Mouse (Mus musculus): ENCODE measurements around the gene Dgcr8. TPM values are rescaled to one million over a fixed set of nuclear protein-coding genes. Genes with fewer than 3 reads are reported as not detected.

Gene Dgcr8
- 20.4 and 21.9 TPM in 2 replicates for polyA plus RNA-seq (2012; rRNA removed)

GRCm38 (mm10) chr16:18289067-18289588, at the start of gene Dgcr8:
Gene Dgcr8, minus strand, starts transcription at chr16:18289246.
- Histone ChIP-seq H3K4me3 (ENCODE audit: extremely low read depth, insufficient read depth, insufficient read length) (peak within 1 kb of the TSS; percentile 77), H3K36me3 (ENCODE audit: control insufficient read depth, insufficient read depth, low read length) (peaks cover 3% of the 10 kb centered on the region), H3K27me3 (ENCODE audit: control insufficient read depth, insufficient read depth, low read length) (no peaks in the 10 kb centered on the region), H3K4me1 (ENCODE audit: control insufficient read depth, insufficient read depth, insufficient read length) (peaks cover 7% of the 10 kb centered on the region), H3K27ac (ENCODE audit: insufficient read depth, low read length) (peak within 1 kb of the TSS; percentile 93)
- DNase-seq (ENCODE audit: low read depth in 1 of 2, low spot score in 2 of 2): peak; percentile 89 to 98
- under 1% methylated on average over 69 of the region's 71 CpGs for WGBS
- TF ChIP-seq POLR2A (IDR thresholded peaks at IDR 0.05; ENCODE audit: low read depth, low read length): peak; percentile 9; the same call in 1 of the 2 replicates
- TF ChIP-seq CTCF (IDR thresholded peaks at IDR 0.05; ENCODE audit: extremely low read depth, insufficient read depth, insufficient read length, insufficient replicate concordance): no peak

- peaks cover 8% of the 10 kb centered on the region for H3K36me3 ChIP-seq (ENCODE audit: control insufficient read depth, insufficient read depth, low read length)
- H3K4me1 ChIP-seq (ENCODE audit: control insufficient read depth, insufficient read depth, insufficient read length): no peaks in the 10 kb centered on the region
- no peak overlapping the region for H3K27ac ChIP-seq (ENCODE audit: insufficient read depth, low read length)
- DNase-seq (ENCODE audit: low read depth in 1 of 2, low spot score in 2 of 2): no peak
- TF ChIP-seq POLR2A (IDR thresholded peaks at IDR 0.05; ENCODE audit: low read depth, low read length) (no peak), CTCF (IDR thresholded peaks at IDR 0.05; ENCODE audit: extremely low read depth, insufficient read depth, insufficient read length, insufficient replicate concordance) (no peak)
- no peaks in the 10 kb centered on the region for H3K27me3 ChIP-seq (ENCODE audit: control insufficient read depth, insufficient read depth, low read length)
- H3K4me3 ChIP-seq (ENCODE audit: extremely low read depth, insufficient read depth, insufficient read length): no peak overlapping the region
- 93% methylated on average over 4 of the region's 4 CpGs for WGBS
These were observed 48.2 kb upstream of the Dgcr8 start for GRCm38 (mm10) chr16:18337261-18337660.

GRCm38 (mm10) chr16:18335981-18336380, 46.9 kb upstream of the Dgcr8 start:
- Histone ChIP-seq H3K4me1 (ENCODE audit: control insufficient read depth, insufficient read depth, insufficient read length) (no peaks in the 10 kb centered on the region), H3K4me3 (ENCODE audit: extremely low read depth, insufficient read depth, insufficient read length) (no peak overlapping the region), H3K27ac (ENCODE audit: insufficient read depth, low read length) (no peak overlapping the region), H3K27me3 (ENCODE audit: control insufficient read depth, insufficient read depth, low read length) (no peaks in the 10 kb centered on the region), H3K36me3 (ENCODE audit: control insufficient read depth, insufficient read depth, low read length) (peaks cover 8% of the 10 kb centered on the region)
- DNase-seq (ENCODE audit: low read depth in 1 of 2, low spot score in 2 of 2): no peak
- 96% methylated on average over 3 of the region's 3 CpGs for WGBS
- TF ChIP-seq CTCF (IDR thresholded peaks at IDR 0.05; ENCODE audit: extremely low read depth, insufficient read depth, insufficient read length, insufficient replicate concordance) (no peak), POLR2A (IDR thresholded peaks at IDR 0.05; ENCODE audit: low read depth, low read length) (no peak)

- Histone ChIP-seq H3K27me3 (ENCODE audit: control insufficient read depth, insufficient read depth, low read length) (no peaks in the 10 kb centered on the region), H3K4me3 (ENCODE audit: extremely low read depth, insufficient read depth, insufficient read length) (no peak overlapping the region), H3K4me1 (ENCODE audit: control insufficient read depth, insufficient read depth, insufficient read length) (no peaks in the 10 kb centered on the region), H3K27ac (ENCODE audit: insufficient read depth, low read length) (no peak overlapping the region), H3K36me3 (ENCODE audit: control insufficient read depth, insufficient read depth, low read length) (peaks cover 8% of the 10 kb centered on the region)
- TF ChIP-seq CTCF (IDR thresholded peaks at IDR 0.05; ENCODE audit: extremely low read depth, insufficient read depth, insufficient read length, insufficient replicate concordance) (no peak), POLR2A (IDR thresholded peaks at IDR 0.05; ENCODE audit: low read depth, low read length) (no peak)
- 67% methylated on average over 3 of the region's 3 CpGs for WGBS
- no peak for DNase-seq (ENCODE audit: low read depth in 1 of 2, low spot score in 2 of 2)
These were observed 44.9 kb upstream of the Dgcr8 start for GRCm38 (mm10) chr16:18333976-18334375.

GRCm38 (mm10) chr16:18328524-18328923, 39.5 kb upstream of the Dgcr8 start:
- WGBS: 65% methylated on average over 1 of the region's 1 CpGs

GRCm38 (mm10) chr16:18327936-18328335, 38.9 kb upstream of the Dgcr8 start:
- H3K4me3 ChIP-seq (ENCODE audit: extremely low read depth, insufficient read depth, insufficient read length): no peak overlapping the region
- no peak for DNase-seq (ENCODE audit: low read depth in 1 of 2, low spot score in 2 of 2)
- no peaks in the 10 kb centered on the region for H3K27me3 ChIP-seq (ENCODE audit: control insufficient read depth, insufficient read depth, low read length)
- H3K4me1 ChIP-seq (ENCODE audit: control insufficient read depth, insufficient read depth, insufficient read length): no peaks in the 10 kb centered on the region
- H3K27ac ChIP-seq (ENCODE audit: insufficient read depth, low read length): no peak overlapping the region
- TF ChIP-seq CTCF (IDR thresholded peaks at IDR 0.05; ENCODE audit: extremely low read depth, insufficient read depth, insufficient read length, insufficient replicate concordance): no peak
- no peak for TF ChIP-seq POLR2A (IDR thresholded peaks at IDR 0.05; ENCODE audit: low read depth, low read length)
- 96% methylated on average over 9 of the region's 9 CpGs for WGBS
- peaks cover 11% of the 10 kb centered on the region for H3K36me3 ChIP-seq (ENCODE audit: control insufficient read depth, insufficient read depth, low read length)

More at GRCm38 (mm10) chr16:18328524-18328923, 39.5 kb upstream of the Dgcr8 start:
- H3K27ac ChIP-seq (ENCODE audit: insufficient read depth, low read length): no peak overlapping the region
- DNase-seq (ENCODE audit: low read depth in 1 of 2, low spot score in 2 of 2): no peak
- no peaks in the 10 kb centered on the region for H3K27me3 ChIP-seq (ENCODE audit: control insufficient read depth, insufficient read depth, low read length)
- no peaks in the 10 kb centered on the region for H3K4me1 ChIP-seq (ENCODE audit: control insufficient read depth, insufficient read depth, insufficient read length)
- TF ChIP-seq CTCF (IDR thresholded peaks at IDR 0.05; ENCODE audit: extremely low read depth, insufficient read depth, insufficient read length, insufficient replicate concordance) (no peak), POLR2A (IDR thresholded peaks at IDR 0.05; ENCODE audit: low read depth, low read length) (no peak)
- H3K4me3 ChIP-seq (ENCODE audit: extremely low read depth, insufficient read depth, insufficient read length): no peak overlapping the region
- H3K36me3 ChIP-seq (ENCODE audit: control insufficient read depth, insufficient read depth, low read length): peaks cover 10% of the 10 kb centered on the region

- peaks cover 9% of the 10 kb centered on the region for H3K36me3 ChIP-seq (ENCODE audit: control insufficient read depth, insufficient read depth, low read length)
- H3K4me1 ChIP-seq (ENCODE audit: control insufficient read depth, insufficient read depth, insufficient read length): no peaks in the 10 kb centered on the region
- no peak overlapping the region for H3K27ac ChIP-seq (ENCODE audit: insufficient read depth, low read length)
- H3K4me3 ChIP-seq (ENCODE audit: extremely low read depth, insufficient read depth, insufficient read length): no peak overlapping the region
- TF ChIP-seq CTCF (IDR thresholded peaks at IDR 0.05; ENCODE audit: extremely low read depth, insufficient read depth, insufficient read length, insufficient replicate concordance) (no peak), POLR2A (IDR thresholded peaks at IDR 0.05; ENCODE audit: low read depth, low read length) (no peak)
- no peak for DNase-seq (ENCODE audit: low read depth in 1 of 2, low spot score in 2 of 2)
- H3K27me3 ChIP-seq (ENCODE audit: control insufficient read depth, insufficient read depth, low read length): no peaks in the 10 kb centered on the region
- 73% methylated on average over 4 of the region's 4 CpGs for WGBS
These were observed 36.7 kb upstream of the Dgcr8 start for GRCm38 (mm10) chr16:18325741-18326140.
